Mouse (Mus musculus): Measurements from ENCODE around the gene Hist1h3h. TPM values are rescaled to one million over a fixed set of nuclear protein-coding genes. Genes with fewer than 3 reads are reported as not detected.
"Not testable (repeated sequence)": the region's sequence is repeated elsewhere in the genome, so short reads cannot be mapped to it uniquely, and the experiment has no call there.

The Hist1h3h gene
- polyA plus RNA-seq, 1 experiment from 2014 or later, result 8.3 TPM

- Histone ChIP-seq H3K9ac (peak overlapping the region; percentile 85), H3K27ac (peak overlapping the region; percentile 99), H3K4me1 (peaks cover 53% of the 10 kb centered on the region), H3K4me3 (peak overlapping the region; percentile 59), H3K4me2 (peak overlapping the region; percentile 91)
- H3K36me3 ChIP-seq; H3K27me3 ChIP-seq (replicated peaks); H3K9me3 ChIP-seq (replicated peaks): not testable (repeated sequence)
- under 1% methylated on average over 15 of the region's 38 CpGs for WGBS (ENCODE audit: insufficient replicate concordance)
- peak; percentile 2 for ATAC-seq
These were observed 693 bp upstream of the Hist1h3h start for GRCm38 (mm10) chr13:21716540-21717391.

GRCm38 (mm10) chr13:21718381-21719080 is 1.1 kb downstream of the Hist1h3h start:
- 48% methylated on average over 4 of the region's 4 CpGs for WGBS (ENCODE audit: insufficient replicate concordance)
- H3K4me3 ChIP-seq, result peak overlapping the region; percentile 61
- peak overlapping the region; percentile 98 for H3K27ac ChIP-seq
- peak overlapping the region; percentile 77 for H3K4me2 ChIP-seq
- H3K9me3 ChIP-seq (replicated peaks), result no peaks in the 10 kb centered on the region
- H3K27me3 ChIP-seq (replicated peaks), result no peaks in the 10 kb centered on the region
- no peaks in the 10 kb centered on the region for H3K36me3 ChIP-seq
- H3K9ac ChIP-seq, result peak overlapping the region; percentile 90
- H3K4me1 ChIP-seq, result peaks cover 57% of the 10 kb centered on the region
- ATAC-seq, result no peak

GRCm38 (mm10) chr13:21721107-21721756 is 3.8 kb downstream of the Hist1h3h start:
- peak; percentile 9 for ATAC-seq
- not testable (repeated sequence) for H3K9me3 ChIP-seq (replicated peaks); H3K27me3 ChIP-seq (replicated peaks); H3K36me3 ChIP-seq
- peak overlapping the region; percentile 97 for H3K27ac ChIP-seq
- H3K9ac ChIP-seq, result peak overlapping the region; percentile 90
- H3K4me1 ChIP-seq, result peaks cover 46% of the 10 kb centered on the region
- peak overlapping the region; percentile 58 for H3K4me3 ChIP-seq
- 3% methylated on average over 18 of the region's 44 CpGs for WGBS (ENCODE audit: insufficient replicate concordance)
- H3K4me2 ChIP-seq, result peak overlapping the region; percentile 83

GRCm38 (mm10) chr13:21721757-21722372 is 4.4 kb downstream of the Hist1h3h start, which contains the start of gene Hist1h2bm:
Gene Hist1h2bm (plus strand): TSS chr13:21722044.
- 0% methylated on average over 37 of the region's 37 CpGs for WGBS (ENCODE audit: insufficient replicate concordance)
- peak; percentile 92 for ATAC-seq
- Histone ChIP-seq H3K9ac (peak within 1 kb of the TSS; percentile 90), H3K27ac (peak within 1 kb of the TSS; percentile 97), H3K4me3 (peak within 1 kb of the TSS; percentile 58), H3K4me2 (peak within 1 kb of the TSS; percentile 83), H3K4me1 (peaks cover 44% of the 10 kb centered on the region)
- not testable (repeated sequence) for H3K36me3 ChIP-seq; H3K27me3 ChIP-seq (replicated peaks); H3K9me3 ChIP-seq (replicated peaks)

- H3K9me3 ChIP-seq (replicated peaks), result no peaks in the 10 kb centered on the region
- peak overlapping the region; percentile 83 for H3K4me2 ChIP-seq
- WGBS (ENCODE audit: insufficient replicate concordance), result 3% methylated on average over 11 of the region's 11 CpGs
- peak overlapping the region; percentile 44 for H3K4me3 ChIP-seq
- H3K36me3 ChIP-seq, result no peaks in the 10 kb centered on the region
- peaks cover 40% of the 10 kb centered on the region for H3K4me1 ChIP-seq
- H3K27ac ChIP-seq, result peak overlapping the region; percentile 97
- ATAC-seq, result peak; percentile 36
- H3K27me3 ChIP-seq (replicated peaks), result no peaks in the 10 kb centered on the region
- peak overlapping the region; percentile 62 for H3K9ac ChIP-seq
These were observed 5.0 kb downstream of the Hist1h3h start for GRCm38 (mm10) chr13:21722373-21722925.

GRCm38 (mm10) chr13:21722993-21723836 is 5.8 kb downstream of the Hist1h3h start:
- WGBS (ENCODE audit: insufficient replicate concordance), result 39% methylated on average over 5 of the region's 5 CpGs
- peak overlapping the region; percentile 97 for H3K27ac ChIP-seq
- ATAC-seq, result no peak
- H3K9me3 ChIP-seq (replicated peaks), result no peaks in the 10 kb centered on the region
- H3K9ac ChIP-seq, result peak overlapping the region; percentile 62
- no peaks in the 10 kb centered on the region for H3K27me3 ChIP-seq (replicated peaks)
- H3K4me3 ChIP-seq, result peak overlapping the region; percentile 44
- H3K36me3 ChIP-seq, result no peaks in the 10 kb centered on the region
- peak overlapping the region; percentile 83 for H3K4me2 ChIP-seq
- H3K4me1 ChIP-seq, result peaks cover 42% of the 10 kb centered on the region

DNA sequence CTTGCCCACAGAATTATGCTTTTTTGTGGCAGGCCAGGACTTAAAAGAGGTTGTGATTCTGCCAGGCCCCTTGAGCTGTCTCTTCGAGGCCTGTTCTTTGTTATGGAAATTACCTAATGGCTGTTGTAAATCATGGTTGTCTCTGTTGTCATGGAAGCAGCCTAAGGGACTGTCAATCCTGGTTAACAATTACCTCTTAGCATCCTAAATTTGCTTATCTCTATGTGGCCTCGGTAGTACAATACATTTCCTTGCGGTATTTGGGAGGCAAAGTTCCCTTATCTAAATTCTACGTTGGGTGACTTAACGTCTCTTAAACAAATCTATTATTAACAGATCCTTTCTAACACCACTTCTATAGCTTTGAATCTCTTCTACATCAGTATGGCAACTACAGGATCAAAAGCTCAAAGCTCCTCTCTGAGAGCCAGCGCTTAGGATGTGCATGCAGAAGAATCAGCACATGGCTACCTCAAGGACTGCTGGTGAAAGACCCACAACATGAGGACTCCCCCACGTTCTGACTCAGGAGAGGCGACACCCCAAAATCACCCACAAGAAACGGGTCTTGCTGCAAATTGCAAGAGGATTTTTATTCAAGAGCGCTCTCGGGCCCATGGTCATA is 10.6 kb downstream of the Hist1h3h start:
- Histone ChIP-seq H3K9me3 (replicated peaks) (no peaks in the 10 kb centered on the region), H3K4me1 (peaks cover 13% of the 10 kb centered on the region), H3K27me3 (replicated peaks) (no peaks in the 10 kb centered on the region), H3K4me3 (no peak overlapping the region), H3K27ac (no peak overlapping the region), H3K9ac (no peak overlapping the region), H3K4me2 (no peak overlapping the region), H3K36me3 (no peaks in the 10 kb centered on the region)
- WGBS (ENCODE audit: insufficient replicate concordance), result 41% methylated on average over 11 of the region's 11 CpGs
- no peak for ATAC-seq

DNA sequence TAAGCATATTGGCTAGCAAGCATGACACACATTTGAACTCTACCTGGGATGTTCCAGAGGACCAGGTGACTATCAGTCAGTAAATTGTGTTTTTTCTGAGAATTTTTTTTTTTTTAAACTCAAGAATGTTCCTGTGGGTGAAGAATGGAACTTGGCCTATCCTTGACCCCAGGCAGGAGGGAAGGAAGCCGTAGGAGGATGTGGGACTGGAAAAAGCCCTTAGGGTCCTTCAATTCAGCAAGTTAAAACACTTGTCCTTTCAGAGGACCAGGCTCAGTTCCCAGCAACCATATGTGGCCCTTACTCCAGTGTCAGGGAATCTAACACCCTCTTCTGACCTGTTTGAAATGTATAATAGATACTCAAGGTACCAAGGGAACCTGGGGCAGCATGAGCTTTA is 12.1 kb downstream of the Hist1h3h start:
- H3K4me3 ChIP-seq, result no peak overlapping the region
- 76% methylated on average over 1 of the region's 1 CpGs for WGBS (ENCODE audit: insufficient replicate concordance)

GRCm38 (mm10) chr13:21733466-21733865 is 16.0 kb downstream of the Hist1h3h start:
- H3K9ac ChIP-seq, result peak overlapping the region; percentile 77
- H3K9me3 ChIP-seq (replicated peaks), result no peaks in the 10 kb centered on the region
- H3K4me2 ChIP-seq, result peak overlapping the region; percentile 77
- peaks cover 33% of the 10 kb centered on the region for H3K4me1 ChIP-seq
- no peaks in the 10 kb centered on the region for H3K36me3 ChIP-seq
- WGBS (ENCODE audit: insufficient replicate concordance), result 76% methylated on average over 5 of the region's 5 CpGs
- no peak overlapping the region for H3K4me3 ChIP-seq
- H3K27me3 ChIP-seq (replicated peaks), result no peaks in the 10 kb centered on the region
- H3K27ac ChIP-seq, result peak overlapping the region; percentile 95
- ATAC-seq, result no peak

More for the DNA sequence above, 12.1 kb downstream of the Hist1h3h start:
- peaks cover 26% of the 10 kb centered on the region for H3K4me1 ChIP-seq
- H3K9ac ChIP-seq, result no peak overlapping the region
- H3K27me3 ChIP-seq (replicated peaks), result no peaks in the 10 kb centered on the region
- no peaks in the 10 kb centered on the region for H3K9me3 ChIP-seq (replicated peaks)
- H3K27ac ChIP-seq, result no peak overlapping the region
- no peak for ATAC-seq
- no peak overlapping the region for H3K4me2 ChIP-seq
- no peaks in the 10 kb centered on the region for H3K36me3 ChIP-seq

DNA sequence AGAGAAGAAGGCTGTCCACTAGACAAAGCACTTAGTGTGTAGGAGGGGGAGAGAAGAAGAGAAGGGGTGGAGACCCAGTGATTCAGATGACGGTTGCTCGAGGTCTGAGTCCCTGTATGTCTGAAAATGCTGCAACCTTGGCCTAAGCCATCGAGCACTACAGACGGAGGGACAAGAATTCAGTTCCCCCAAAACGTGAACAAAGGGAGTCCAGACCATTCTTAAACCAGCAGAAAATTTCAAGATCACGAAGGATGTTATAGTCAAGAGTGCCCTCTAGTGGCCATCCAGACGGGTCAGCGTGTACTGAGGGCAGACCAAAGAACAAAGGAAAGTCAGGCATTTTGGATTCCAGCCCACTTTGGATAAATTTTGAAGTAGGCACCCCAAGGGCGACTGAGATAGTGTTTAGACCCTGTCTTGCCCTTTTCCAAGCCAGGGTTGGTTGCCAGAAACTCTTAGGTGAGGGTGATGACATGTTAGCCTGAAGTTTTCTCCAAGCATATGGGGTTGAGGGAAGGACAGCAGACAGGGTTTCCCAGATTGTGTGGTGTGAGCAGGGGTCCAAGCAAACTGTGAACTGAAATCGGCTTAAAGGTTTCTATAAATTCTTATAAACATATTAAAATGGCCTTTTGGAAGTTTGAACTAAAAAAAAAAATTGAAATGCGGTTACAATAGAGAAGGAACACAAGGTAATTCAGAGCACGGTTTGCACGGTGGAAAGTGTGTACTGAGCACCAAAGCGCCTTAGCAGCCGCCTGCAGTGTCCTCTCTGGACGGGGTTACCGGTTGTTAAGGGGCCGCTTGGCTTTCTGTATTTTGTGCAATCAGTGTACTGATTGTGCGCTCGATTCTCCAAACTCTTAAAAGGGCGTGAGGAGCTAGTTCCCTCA is 16.8 kb downstream of the Hist1h3h start:
- Histone ChIP-seq H3K4me1 (peaks cover 33% of the 10 kb centered on the region), H3K27me3 (replicated peaks) (no peaks in the 10 kb centered on the region), H3K9ac (peak overlapping the region; percentile 77), H3K9me3 (replicated peaks) (no peaks in the 10 kb centered on the region), H3K36me3 (no peaks in the 10 kb centered on the region), H3K4me3 (peak overlapping the region; percentile 62), H3K4me2 (peak overlapping the region; percentile 77), H3K27ac (peak overlapping the region; percentile 95)
- under 1% methylated on average over 21 of the region's 21 CpGs for WGBS (ENCODE audit: insufficient replicate concordance)
- peak; percentile 62 for ATAC-seq
